Mouse (Mus musculus) neural tube, embryonic 15.5 days (tissue): ENCODE results near the gene E330009J07Rik. TPM values are rescaled to one million over a fixed set of nuclear protein-coding genes. Genes with fewer than 3 reads are reported as not detected.

Experiments
- ATAC-seq: fragments of 200-750 bp; cut with Nextera tagmentation; 2 replicates; pipeline ENCODE4 v1.8.0; 2017; ENCODE audit warnings: mild to moderate bottlenecking, moderate TSS enrichment, moderate library complexity; ENCODE audit not compliant: low FRiP score
- H3K27ac ChIP-seq: fragments of 300-500 bp; sonication (generic); replicated peaks from 2 replicates; pipeline ENCODE4 v1.5.1; 2015; ENCODE audit warnings: mild to moderate bottlenecking, inconsistent platforms
- H3K27me3 ChIP-seq: fragments of 300-500 bp; sonication (generic); replicated peaks from 2 replicates; pipeline ENCODE4 v1.6.1; 2015; ENCODE audit warnings: inconsistent platforms
- H3K36me3 ChIP-seq: fragments of 300-500 bp; sonication (generic); 2 replicates; pipeline ENCODE4 v1.6.1; 2015; ENCODE audit warnings: inconsistent platforms
- H3K4me1 ChIP-seq: fragments of 300-500 bp; sonication (generic); 2 replicates; pipeline ENCODE4 v1.6.1; 2015; ENCODE audit warnings: inconsistent platforms
- H3K4me2 ChIP-seq: fragments of 300-500 bp; sonication (generic); 2 replicates; pipeline ENCODE4 v1.6.1; 2015; ENCODE audit warnings: inconsistent platforms, mild to moderate bottlenecking, moderate library complexity
- H3K4me3 ChIP-seq: fragments of 300-500 bp; sonication (generic); replicated peaks from 2 replicates; pipeline ENCODE4 v1.5.1; 2015; ENCODE audit warnings: mild to moderate bottlenecking, inconsistent platforms
- H3K9ac ChIP-seq: fragments of 300-500 bp; sonication (generic); replicated peaks from 2 replicates; pipeline ENCODE4 v1.6.1; 2015; ENCODE audit warnings: mild to moderate bottlenecking, inconsistent platforms
- H3K9me3 ChIP-seq: fragments of 300-500 bp; sonication (generic); replicated peaks from 2 replicates; pipeline ENCODE4 v1.6.1; 2016; ENCODE audit warnings: inconsistent platforms
- WGBS: fragments of 180-500 bp; shearing (Covaris S2); methylation state at CpG from one replicate; pipeline ENCODE4 v1.1.7; 2015; ENCODE audit warnings: mixed read lengths; 5-methylcytosine and 5-hydroxymethylcytosine counted together
- polyA plus RNA-seq: library from polyadenylated mRNA; unstranded; fragments of >200 nt; fragmentation: Nextera tagmentation; extraction: Ambion mirVana; gene quantifications from 2 replicates; pipeline ENCODE4 v1.2.1, GENCODE M21; 2015

The E330009J07Rik gene
- polyA plus RNA-seq, 1 experiment from 2014 or later, result 14.8 TPM

- H3K9ac ChIP-seq, result no peak overlapping the region
- no peak for ATAC-seq
- 0 out of 2 replicates have a peak overlapping the region, but pooled peaks have one; percentile 28 for H3K27ac ChIP-seq
Observed at GRCm38 (mm10) chr6:40428696-40429095, 7.2 kb downstream of the E330009J07Rik start.

GRCm38 (mm10) chr6:40427441-40427840 is 8.5 kb downstream of the E330009J07Rik start:
- no peak overlapping the region for H3K4me2 ChIP-seq
- no peaks in the 10 kb centered on the region for H3K9me3 ChIP-seq
- no peaks in the 10 kb centered on the region for H3K27me3 ChIP-seq
- no peak overlapping the region for H3K9ac ChIP-seq
- peaks cover 18% of the 10 kb centered on the region for H3K4me1 ChIP-seq
- no peak overlapping the region for H3K27ac ChIP-seq
- 94% methylated on average over 7 of the region's 7 CpGs for WGBS
- ATAC-seq, result no peak
- H3K4me3 ChIP-seq, result no peak overlapping the region
- no peaks in the 10 kb centered on the region for H3K36me3 ChIP-seq

More at GRCm38 (mm10) chr6:40428696-40429095, 7.2 kb downstream of the E330009J07Rik start:
- no peak overlapping the region for H3K4me2 ChIP-seq
- H3K4me1 ChIP-seq, result peaks cover 26% of the 10 kb centered on the region
- WGBS, result 64% methylated on average over 3 of the region's 3 CpGs
- H3K4me3 ChIP-seq, result no peak overlapping the region
- no peaks in the 10 kb centered on the region for H3K9me3 ChIP-seq
- H3K27me3 ChIP-seq, result no peaks in the 10 kb centered on the region
- no peaks in the 10 kb centered on the region for H3K36me3 ChIP-seq

- no peaks in the 10 kb centered on the region for H3K27me3 ChIP-seq
- WGBS, result 63% methylated on average over 1 of the region's 1 CpGs
- H3K4me1 ChIP-seq, result no peaks in the 10 kb centered on the region
- no peak overlapping the region for H3K4me2 ChIP-seq
- H3K36me3 ChIP-seq, result peaks cover 4% of the 10 kb centered on the region; the same call in 1 of the 2 replicates
- no peak overlapping the region for H3K27ac ChIP-seq
- H3K9ac ChIP-seq, result no peak overlapping the region
- H3K4me3 ChIP-seq, result no peak overlapping the region
- H3K9me3 ChIP-seq, result no peaks in the 10 kb centered on the region
- ATAC-seq, result no peak
Observed at GRCm38 (mm10) chr6:40423774-40424173, 12.2 kb downstream of the E330009J07Rik start.

GRCm38 (mm10) chr6:40423013-40423412 is 12.9 kb downstream of the E330009J07Rik start:
- Histone ChIP-seq H3K4me2 (no peak overlapping the region), H3K4me1 (no peaks in the 10 kb centered on the region), H3K27me3 (no peaks in the 10 kb centered on the region), H3K4me3 (no peak overlapping the region), H3K27ac (no peak overlapping the region), H3K9ac (no peak overlapping the region), H3K9me3 (no peaks in the 10 kb centered on the region), H3K36me3 (peaks cover 11% of the 10 kb centered on the region; the same call in 1 of the 2 replicates)
- WGBS, result 72% methylated on average over 1 of the region's 1 CpGs
- no peak for ATAC-seq

- H3K36me3 ChIP-seq, result peaks cover 18% of the 10 kb centered on the region; the same call in 1 of the 2 replicates
- 96% methylated on average over 6 of the region's 6 CpGs for WGBS
- H3K4me2 ChIP-seq, result no peak overlapping the region
- no peak overlapping the region for H3K4me3 ChIP-seq
- H3K9me3 ChIP-seq, result no peaks in the 10 kb centered on the region
- no peak for ATAC-seq
- no peak overlapping the region for H3K27ac ChIP-seq
- no peak overlapping the region for H3K9ac ChIP-seq
- H3K4me1 ChIP-seq, result no peaks in the 10 kb centered on the region
- no peaks in the 10 kb centered on the region for H3K27me3 ChIP-seq
Observed at GRCm38 (mm10) chr6:40421099-40421498, 14.8 kb downstream of the E330009J07Rik start.

- Histone ChIP-seq H3K4me3 (no peak overlapping the region), H3K27me3 (no peaks in the 10 kb centered on the region), H3K4me2 (no peak overlapping the region), H3K27ac (no peak overlapping the region), H3K9me3 (no peaks in the 10 kb centered on the region), H3K36me3 (peaks cover 22% of the 10 kb centered on the region; the same call in 1 of the 2 replicates), H3K4me1 (no peaks in the 10 kb centered on the region), H3K9ac (no peak overlapping the region)
- WGBS, result 86% methylated on average over 4 of the region's 4 CpGs
- no peak for ATAC-seq
Observed at GRCm38 (mm10) chr6:40418386-40418785, 17.5 kb downstream of the E330009J07Rik start.

GRCm38 (mm10) chr6:40415799-40416198 is 20.1 kb downstream of the E330009J07Rik start:
- Histone ChIP-seq H3K4me2 (no peak overlapping the region), H3K9me3 (no peaks in the 10 kb centered on the region), H3K27me3 (no peaks in the 10 kb centered on the region), H3K9ac (no peak overlapping the region), H3K4me3 (no peak overlapping the region), H3K4me1 (no peaks in the 10 kb centered on the region), H3K36me3 (peaks cover 19% of the 10 kb centered on the region), H3K27ac (no peak overlapping the region)
- 40% methylated on average over 5 of the region's 5 CpGs for WGBS
- no peak for ATAC-seq

- Histone ChIP-seq H3K4me1 (no peaks in the 10 kb centered on the region), H3K36me3 (peaks cover 26% of the 10 kb centered on the region), H3K4me3 (no peak overlapping the region), H3K27ac (no peak overlapping the region), H3K4me2 (no peak overlapping the region), H3K9me3 (no peaks in the 10 kb centered on the region), H3K27me3 (no peaks in the 10 kb centered on the region), H3K9ac (no peak overlapping the region)
- no peak for ATAC-seq
- 87% methylated on average over 3 of the region's 3 CpGs for WGBS
Observed at GRCm38 (mm10) chr6:40413565-40413964, 22.4 kb downstream of the E330009J07Rik start.

- peaks cover 26% of the 10 kb centered on the region for H3K36me3 ChIP-seq
- H3K4me1 ChIP-seq, result no peaks in the 10 kb centered on the region
- H3K27me3 ChIP-seq, result no peaks in the 10 kb centered on the region
- WGBS, result 90% methylated on average over 5 of the region's 5 CpGs
- ATAC-seq, result no peak
- H3K9me3 ChIP-seq, result no peaks in the 10 kb centered on the region
- no peak overlapping the region for H3K4me3 ChIP-seq
- no peak overlapping the region for H3K27ac ChIP-seq
- no peak overlapping the region for H3K9ac ChIP-seq
- H3K4me2 ChIP-seq, result no peak overlapping the region
Observed at GRCm38 (mm10) chr6:40413046-40413445, 22.9 kb downstream of the E330009J07Rik start.

GRCm38 (mm10) chr6:40411085-40411484 is 24.9 kb downstream of the E330009J07Rik start:
- H3K4me1 ChIP-seq, result no peaks in the 10 kb centered on the region
- no peak for ATAC-seq
- WGBS, result 94% methylated on average over 3 of the region's 3 CpGs
- H3K9ac ChIP-seq, result no peak overlapping the region
- H3K27ac ChIP-seq, result no peak overlapping the region
- H3K9me3 ChIP-seq, result no peaks in the 10 kb centered on the region
- H3K36me3 ChIP-seq, result peaks cover 37% of the 10 kb centered on the region
- H3K4me3 ChIP-seq, result no peak overlapping the region
- H3K27me3 ChIP-seq, result no peaks in the 10 kb centered on the region
- H3K4me2 ChIP-seq, result no peak overlapping the region

- no peaks in the 10 kb centered on the region for H3K4me1 ChIP-seq
- H3K27me3 ChIP-seq, result no peaks in the 10 kb centered on the region
- H3K9me3 ChIP-seq, result no peaks in the 10 kb centered on the region
- no peak overlapping the region for H3K4me2 ChIP-seq
- H3K9ac ChIP-seq, result no peak overlapping the region
- H3K36me3 ChIP-seq, result peaks cover 68% of the 10 kb centered on the region
- H3K4me3 ChIP-seq, result no peak overlapping the region
- 94% methylated on average over 4 of the region's 4 CpGs for WGBS
- no peak overlapping the region for H3K27ac ChIP-seq
- no peak for ATAC-seq
Observed at GRCm38 (mm10) chr6:40403640-40404285, 32.2 kb downstream of the E330009J07Rik start.

- H3K4me3 ChIP-seq, result no peak overlapping the region
- peaks cover 67% of the 10 kb centered on the region for H3K36me3 ChIP-seq
- no peak overlapping the region for H3K4me2 ChIP-seq
- no peaks in the 10 kb centered on the region for H3K27me3 ChIP-seq
- H3K9ac ChIP-seq, result no peak overlapping the region
- no peaks in the 10 kb centered on the region for H3K9me3 ChIP-seq
- H3K27ac ChIP-seq, result no peak overlapping the region
- ATAC-seq, result no peak
- H3K4me1 ChIP-seq, result no peaks in the 10 kb centered on the region
- WGBS, result 93% methylated on average over 2 of the region's 2 CpGs
Observed at GRCm38 (mm10) chr6:40402031-40402430, 33.9 kb downstream of the E330009J07Rik start.
